Mouse (Mus musculus): ENCODE data around the gene Psmg3.

Psmg3 gene

GRCm38 (mm10) chr5:139815964-139816363, 10.7 kb downstream of the Psmg3 start:
- DNase-seq (ENCODE audit: low spot score), result no peak

- no peak for DNase-seq (ENCODE audit: low spot score)
These were observed 12.7 kb downstream of the Psmg3 start for GRCm38 (mm10) chr5:139813963-139814381.

- DNase-seq (ENCODE audit: low spot score), result no peak
These were observed 13.6 kb downstream of the Psmg3 start for GRCm38 (mm10) chr5:139813126-139813490.

- DNase-seq (ENCODE audit: low spot score), result no peak
These were observed 14.1 kb downstream of the Psmg3 start for GRCm38 (mm10) chr5:139812398-139813125.

GRCm38 (mm10) chr5:139811677-139812397, 14.8 kb downstream of the Psmg3 start:
- no peak for DNase-seq (ENCODE audit: low spot score)

- no peak for DNase-seq (ENCODE audit: low spot score)
These were observed 17.3 kb downstream of the Psmg3 start for GRCm38 (mm10) chr5:139809397-139809796.

GRCm38 (mm10) chr5:139805924-139806323, 20.8 kb downstream of the Psmg3 start:
- no peak for DNase-seq (ENCODE audit: low spot score)

GRCm38 (mm10) chr5:139804573-139805111, 22.0 kb downstream of the Psmg3 start:
- DNase-seq (ENCODE audit: low spot score), result no peak

GRCm38 (mm10) chr5:139804107-139804551, 22.6 kb downstream of the Psmg3 start:
- no peak for DNase-seq (ENCODE audit: low spot score)

GRCm38 (mm10) chr5:139803601-139804102, 23.0 kb downstream of the Psmg3 start:
- no peak for DNase-seq (ENCODE audit: low spot score)

GRCm38 (mm10) chr5:139803165-139803564, 23.5 kb downstream of the Psmg3 start:
- no peak for DNase-seq (ENCODE audit: low spot score)

- DNase-seq (ENCODE audit: low spot score), result no peak
These were observed 24.8 kb downstream of the Psmg3 start for GRCm38 (mm10) chr5:139801880-139802279.

GRCm38 (mm10) chr5:139801231-139801630, 25.5 kb downstream of the Psmg3 start:
- DNase-seq (ENCODE audit: low spot score), result no peak

GRCm38 (mm10) chr5:139799801-139800590, 26.7 kb downstream of the Psmg3 start:
- no peak for DNase-seq (ENCODE audit: low spot score)

- no peak for DNase-seq (ENCODE audit: low spot score)
These were observed 27.6 kb downstream of the Psmg3 start for GRCm38 (mm10) chr5:139799041-139799440.

GRCm38 (mm10) chr5:139798168-139798900, 28.4 kb downstream of the Psmg3 start:
- no peak for DNase-seq (ENCODE audit: low spot score)

GRCm38 (mm10) chr5:139797473-139798167, 29.1 kb downstream of the Psmg3 start:
- peak; percentile 61 for DNase-seq (ENCODE audit: low spot score)

- no peak for DNase-seq (ENCODE audit: low spot score)
These were observed 29.8 kb downstream of the Psmg3 start for GRCm38 (mm10) chr5:139796900-139797299.

- no peak for DNase-seq (ENCODE audit: low spot score)
These were observed 30.6 kb downstream of the Psmg3 start for GRCm38 (mm10) chr5:139796001-139796620.

GRCm38 (mm10) chr5:139794938-139795337, 31.7 kb downstream of the Psmg3 start:
- DNase-seq (ENCODE audit: low spot score), result no peak
